Mouse (Mus musculus) midbrain, embryonic 16.5 days (tissue): ENCODE measurements around the gene Cbx1. TPM values are rescaled to one million over a fixed set of nuclear protein-coding genes. Genes with fewer than 3 reads are reported as not detected.

ENCODE experiments used
- ATAC-seq: fragments of 200-750 bp; cut with Nextera tagmentation; 2 replicates; pipeline ENCODE4 v1.8.0; 2017; ENCODE audit warnings: moderate TSS enrichment
- H3K27ac ChIP-seq: fragments of 300-500 bp; sonication (generic); 2 replicates; pipeline ENCODE4 v1.5.1; 2014; ENCODE audit warnings: mild to moderate bottlenecking, low read length, mixed read lengths
- H3K27me3 ChIP-seq: fragments of 300-500 bp; sonication (generic); 2 replicates; pipeline ENCODE4 v1.6.1; 2014; ENCODE audit warnings: low read depth, low read length, mixed read lengths; ENCODE audit not compliant: control insufficient read depth, insufficient read depth
- H3K36me3 ChIP-seq: fragments of 300-500 bp; sonication (generic); 2 replicates; pipeline ENCODE4 v1.6.1; 2014; ENCODE audit warnings: mild to moderate bottlenecking, low read length, moderate library complexity, mixed read lengths; ENCODE audit not compliant: control insufficient read depth, insufficient read depth
- H3K4me1 ChIP-seq: fragments of 300-500 bp; sonication (generic); 2 replicates; pipeline ENCODE4 v1.6.1; 2014; ENCODE audit warnings: mild to moderate bottlenecking, low read length, mixed read lengths; ENCODE audit not compliant: control insufficient read depth, insufficient read depth
- H3K4me2 ChIP-seq: fragments of 300-500 bp; sonication (generic); 2 replicates; pipeline ENCODE4 v1.6.1; 2014; ENCODE audit warnings: mild to moderate bottlenecking, low read length, mixed read lengths
- H3K4me3 ChIP-seq: fragments of 300-500 bp; sonication (generic); 2 replicates; pipeline ENCODE4 v1.5.1; 2014; ENCODE audit warnings: low read depth, mild to moderate bottlenecking, low read length, moderate library complexity, mixed read lengths
- H3K9ac ChIP-seq: fragments of 300-500 bp; sonication (generic); 2 replicates; pipeline ENCODE4 v1.6.1; 2014; ENCODE audit warnings: low read depth, low read length, mixed read lengths
- H3K9me3 ChIP-seq: fragments of 300-500 bp; sonication (generic); replicated peaks from 2 replicates; pipeline ENCODE4 v1.6.1; 2014; ENCODE audit warnings: mild to moderate bottlenecking, low read length, mixed read lengths; ENCODE audit not compliant: control insufficient read depth, poor library complexity, severe bottlenecking
- WGBS: fragments of 180-500 bp; shearing (Covaris S2); extraction: QIAGEN DNeasy Blood & Tissue Kit; methylation state at CpG from one replicate; pipeline ENCODE4 v1.1.7; 2014; 5-methylcytosine and 5-hydroxymethylcytosine counted together
- polyA plus RNA-seq: library from polyadenylated mRNA; unstranded; fragments of >200 nt; fragmentation: Nextera tagmentation; extraction: Ambion mirVana; gene quantifications from 2 replicates; pipeline ENCODE4 v1.2.1, GENCODE M21; 2015

Gene Cbx1
- polyA plus RNA-seq, 1 experiment from 2014 or later, result 56.2 TPM

DNA sequence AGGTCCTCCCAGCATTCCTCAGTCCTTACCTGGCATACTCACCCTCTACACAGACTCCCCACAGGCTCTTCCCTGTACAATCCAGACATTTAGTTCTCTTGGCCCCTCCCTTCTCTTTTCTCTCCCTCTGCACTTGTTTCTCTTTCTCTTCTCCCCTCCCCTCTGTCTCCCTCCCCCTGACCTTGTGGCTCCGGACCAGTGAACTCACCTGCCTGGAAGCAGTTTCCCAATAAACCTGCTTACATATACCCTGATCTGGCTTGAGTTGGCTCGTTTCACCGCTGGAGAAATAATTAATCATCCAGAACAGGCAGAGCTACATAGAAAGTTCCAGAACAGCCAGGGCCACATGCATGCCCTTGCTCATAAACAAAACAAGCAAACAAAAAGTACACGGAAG lies 42.6 kb downstream of the Cbx1 start:
- Histone ChIP-seq H3K4me1 (peaks cover 28% of the 10 kb centered on the region), H3K4me2 (no peak overlapping the region), H3K9me3 (no peaks in the 10 kb centered on the region), H3K4me3 (no peak overlapping the region), H3K27me3 (no peaks in the 10 kb centered on the region), H3K27ac (no peak overlapping the region; the same call in 1 of the 2 replicates), H3K9ac (no peak overlapping the region), H3K36me3 (peaks cover 2% of the 10 kb centered on the region; the same call in 1 of the 2 replicates)
- WGBS, result 82% methylated on average over 4 of the region's 4 CpGs
- no peak for ATAC-seq

DNA sequence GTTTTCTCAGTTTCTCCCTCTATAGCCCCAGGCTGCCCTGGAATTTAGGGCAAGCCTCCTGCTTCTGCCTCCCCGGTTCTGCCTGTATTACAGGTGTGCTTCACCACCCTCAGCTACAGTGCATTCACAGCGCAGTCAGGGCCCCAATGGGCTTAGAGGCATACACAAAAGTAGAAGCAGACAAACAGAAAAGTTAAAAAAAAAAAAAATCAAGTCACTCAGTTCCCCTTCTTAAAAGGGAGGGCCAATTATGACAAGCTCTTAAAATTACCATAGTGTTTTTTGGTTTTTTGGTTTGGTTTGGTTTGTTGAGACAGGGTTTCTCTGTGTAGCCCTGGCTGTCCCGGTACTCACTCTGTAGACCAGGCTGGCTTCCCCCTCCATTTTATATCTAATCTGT lies 43.6 kb downstream of the Cbx1 start:
- WGBS, result 91% methylated on average over 3 of the region's 3 CpGs

DNA sequence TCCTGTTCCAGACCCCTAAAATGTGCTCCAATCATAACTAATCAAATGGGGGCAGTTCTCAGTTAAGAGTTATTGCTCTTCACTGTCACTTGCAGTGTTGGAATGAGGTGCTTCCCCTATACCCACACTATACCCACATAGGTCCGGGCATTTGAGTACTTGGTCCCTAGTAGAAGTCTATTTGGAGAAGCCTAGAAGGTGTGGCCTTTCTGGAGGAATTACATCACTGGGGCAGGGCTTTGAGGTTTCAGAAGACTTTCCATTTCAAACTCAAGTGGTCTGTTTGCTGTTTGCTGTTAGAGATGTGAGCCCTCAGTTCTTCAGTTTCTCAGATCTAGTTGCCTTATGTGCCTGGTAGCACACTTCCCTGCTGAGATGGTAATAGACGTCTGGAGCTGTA lies 44.0 kb downstream of the Cbx1 start:
- Histone ChIP-seq H3K4me3 (no peak overlapping the region), H3K36me3 (no peaks in the 10 kb centered on the region), H3K27ac (no peak overlapping the region), H3K9ac (no peak overlapping the region), H3K27me3 (no peaks in the 10 kb centered on the region), H3K4me1 (peaks cover 14% of the 10 kb centered on the region), H3K9me3 (no peaks in the 10 kb centered on the region), H3K4me2 (no peak overlapping the region)
- ATAC-seq, result no peak
- WGBS, result 68% methylated on average over 2 of the region's 2 CpGs

More for the DNA sequence above, 43.6 kb downstream of the Cbx1 start:
- no peak overlapping the region for H3K9ac ChIP-seq
- no peak overlapping the region for H3K4me2 ChIP-seq
- no peaks in the 10 kb centered on the region for H3K36me3 ChIP-seq
- H3K4me1 ChIP-seq, result peaks cover 19% of the 10 kb centered on the region
- no peak for ATAC-seq
- H3K9me3 ChIP-seq, result no peaks in the 10 kb centered on the region
- no peaks in the 10 kb centered on the region for H3K27me3 ChIP-seq
- H3K27ac ChIP-seq, result no peak overlapping the region
- no peak overlapping the region for H3K4me3 ChIP-seq

DNA sequence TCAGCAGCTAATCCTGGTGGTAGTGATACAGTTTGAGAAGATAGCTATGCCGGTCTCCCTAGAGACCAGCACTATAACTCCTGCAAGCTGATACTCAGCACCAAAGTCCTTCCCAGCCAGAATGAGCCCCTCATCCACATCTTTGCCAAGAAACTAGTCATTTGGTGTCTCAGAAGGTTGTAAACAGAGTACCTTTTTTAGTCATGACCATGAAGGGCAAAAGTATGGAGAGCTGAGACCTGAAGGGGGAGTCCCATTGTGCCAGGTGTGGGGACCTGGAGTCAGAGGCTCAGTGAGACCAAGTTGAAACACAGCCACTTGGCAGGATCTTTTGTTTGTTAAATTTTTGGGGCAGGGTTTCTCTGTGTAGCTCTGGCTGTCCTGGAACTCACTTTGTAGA lies 45.2 kb downstream of the Cbx1 start:
- no peak overlapping the region for H3K4me3 ChIP-seq
- H3K36me3 ChIP-seq, result no peaks in the 10 kb centered on the region
- H3K27ac ChIP-seq, result no peak overlapping the region
- 100% methylated on average over 1 of the region's 1 CpGs for WGBS
- no peak overlapping the region for H3K9ac ChIP-seq
- H3K27me3 ChIP-seq, result no peaks in the 10 kb centered on the region
- no peak for ATAC-seq
- no peaks in the 10 kb centered on the region for H3K9me3 ChIP-seq
- H3K4me2 ChIP-seq, result no peak overlapping the region
- peaks cover 5% of the 10 kb centered on the region for H3K4me1 ChIP-seq

DNA sequence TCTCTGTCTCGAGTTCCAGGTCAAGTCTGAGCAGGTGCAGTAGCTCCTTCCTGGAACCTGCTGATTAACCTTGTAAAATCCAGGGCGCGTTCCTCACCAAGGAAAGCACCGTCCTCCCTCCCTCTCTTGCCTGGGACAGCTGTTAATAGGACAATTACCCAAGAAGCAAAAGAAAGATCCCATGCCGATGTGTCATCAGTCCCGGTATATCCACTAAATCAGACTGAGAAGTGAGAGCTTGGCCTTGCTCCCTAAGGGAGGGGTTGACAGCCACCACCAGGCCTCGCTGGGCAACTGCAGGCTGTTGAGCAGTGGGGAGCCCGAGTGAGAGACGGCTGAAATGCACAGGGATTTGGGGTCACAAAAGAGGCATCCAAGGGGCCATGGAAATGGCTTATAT lies 48.4 kb downstream of the Cbx1 start:
- H3K27me3 ChIP-seq, result no peaks in the 10 kb centered on the region
- no peaks in the 10 kb centered on the region for H3K9me3 ChIP-seq
- H3K36me3 ChIP-seq, result no peaks in the 10 kb centered on the region
- 33% methylated on average over 9 of the region's 9 CpGs for WGBS
- H3K9ac ChIP-seq, result no peak overlapping the region
- H3K27ac ChIP-seq, result no peak overlapping the region
- H3K4me3 ChIP-seq, result no peak overlapping the region
- no peak overlapping the region for H3K4me2 ChIP-seq
- H3K4me1 ChIP-seq, result no peaks in the 10 kb centered on the region
- ATAC-seq, result no peak

DNA sequence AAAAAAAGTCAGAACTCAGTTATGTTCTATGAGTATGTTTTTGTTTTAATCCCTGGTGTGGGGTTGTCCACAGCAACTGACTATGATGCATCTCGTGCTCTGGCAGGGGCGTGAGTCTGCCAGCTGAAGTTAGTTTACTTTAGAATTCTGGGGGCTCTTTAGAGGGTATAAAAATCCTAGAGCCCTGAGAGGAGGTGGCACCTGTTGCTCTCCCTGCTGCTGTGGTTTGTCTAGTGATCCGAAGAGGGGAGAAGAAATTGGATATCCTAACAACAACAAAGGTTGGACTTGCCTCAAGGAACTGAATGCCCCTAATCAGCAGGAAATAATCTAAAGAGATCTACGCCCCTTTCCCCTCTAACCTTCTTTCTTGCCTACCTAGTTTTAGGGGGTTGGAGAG lies 49.4 kb downstream of the Cbx1 start:
- no peak for ATAC-seq
- 81% methylated on average over 4 of the region's 4 CpGs for WGBS

DNA sequence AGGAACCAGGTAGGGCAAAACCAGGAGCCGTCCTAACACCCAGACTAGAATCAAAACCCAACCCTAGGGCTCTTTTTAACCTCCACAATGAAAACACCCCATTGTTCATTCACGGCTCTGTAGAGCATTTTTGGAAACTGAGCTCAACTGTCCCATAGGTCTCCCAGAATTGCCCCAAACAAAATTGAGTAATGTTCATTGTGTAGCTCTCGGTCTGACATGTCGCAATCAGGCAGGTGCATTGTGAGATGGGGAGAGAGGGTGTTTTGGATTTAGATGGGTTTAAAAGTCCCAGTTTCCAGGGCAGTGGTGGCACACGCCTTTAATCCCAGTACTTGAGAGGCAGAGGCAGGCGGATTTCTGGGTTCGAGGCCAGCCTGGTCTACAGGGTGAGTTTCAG lies 50.5 kb downstream of the Cbx1 start:
- no peak for ATAC-seq
- no peak overlapping the region for H3K27ac ChIP-seq
- H3K9me3 ChIP-seq, result no peaks in the 10 kb centered on the region
- H3K9ac ChIP-seq, result no peak overlapping the region
- no peaks in the 10 kb centered on the region for H3K27me3 ChIP-seq
- no peak overlapping the region for H3K4me3 ChIP-seq
- H3K4me1 ChIP-seq, result no peaks in the 10 kb centered on the region
- 86% methylated on average over 7 of the region's 7 CpGs for WGBS
- H3K4me2 ChIP-seq, result no peak overlapping the region
- H3K36me3 ChIP-seq, result no peaks in the 10 kb centered on the region

More for the DNA sequence above, 49.4 kb downstream of the Cbx1 start:
- no peaks in the 10 kb centered on the region for H3K9me3 ChIP-seq
- H3K27ac ChIP-seq, result no peak overlapping the region
- no peaks in the 10 kb centered on the region for H3K27me3 ChIP-seq
- H3K4me2 ChIP-seq, result no peak overlapping the region
- no peaks in the 10 kb centered on the region for H3K4me1 ChIP-seq
- no peaks in the 10 kb centered on the region for H3K36me3 ChIP-seq
- no peak overlapping the region for H3K9ac ChIP-seq
- H3K4me3 ChIP-seq, result no peak overlapping the region

DNA sequence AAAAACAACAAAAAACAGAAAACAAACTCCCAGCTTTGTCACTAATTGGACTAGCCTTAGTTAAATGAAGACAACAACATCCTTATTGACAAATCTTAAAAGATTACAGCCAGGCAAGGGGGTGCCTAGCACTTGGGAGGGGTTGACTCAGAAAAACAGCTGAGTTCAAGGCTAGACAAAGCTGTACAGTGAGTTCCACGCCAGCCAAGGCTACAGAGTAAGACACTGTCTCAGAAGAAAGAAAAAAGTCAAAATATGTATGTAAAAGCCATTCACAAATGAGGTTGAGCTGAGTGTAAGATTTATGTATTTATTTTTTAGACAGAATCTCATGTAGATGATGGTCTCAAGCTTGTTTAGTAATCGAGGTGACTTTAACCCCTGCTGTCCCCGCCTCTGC lies 51.0 kb downstream of the Cbx1 start:
- 74% methylated on average over 3 of the region's 3 CpGs for WGBS
- no peaks in the 10 kb centered on the region for H3K27me3 ChIP-seq
- H3K4me1 ChIP-seq, result no peaks in the 10 kb centered on the region
- no peak overlapping the region for H3K4me3 ChIP-seq
- ATAC-seq, result no peak
- no peaks in the 10 kb centered on the region for H3K9me3 ChIP-seq
- no peak overlapping the region for H3K27ac ChIP-seq
- no peak overlapping the region for H3K4me2 ChIP-seq
- H3K9ac ChIP-seq, result no peak overlapping the region
- no peaks in the 10 kb centered on the region for H3K36me3 ChIP-seq

DNA sequence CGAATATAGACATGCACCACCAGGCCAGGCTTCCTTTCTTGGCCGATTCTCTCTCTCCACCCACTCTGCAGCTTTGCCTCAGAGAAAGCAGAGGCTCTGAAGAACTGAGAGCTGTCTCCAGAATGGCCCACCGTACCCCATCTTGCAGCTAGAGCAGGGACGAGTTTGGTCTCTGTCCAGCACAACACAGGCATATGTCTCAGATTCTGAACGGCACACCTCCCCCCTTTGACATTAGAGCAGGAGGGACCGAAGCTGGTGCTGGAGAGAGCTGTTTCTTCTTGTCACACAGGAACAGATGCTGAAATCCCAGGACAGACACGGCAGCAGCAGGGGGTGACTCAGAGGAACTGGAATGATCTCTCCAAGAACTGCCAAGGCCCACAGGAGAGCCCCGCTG lies 51.4 kb downstream of the Cbx1 start:
- Histone ChIP-seq H3K4me1 (no peaks in the 10 kb centered on the region), H3K4me3 (no peak overlapping the region), H3K9ac (no peak overlapping the region), H3K27ac (no peak overlapping the region), H3K4me2 (no peak overlapping the region), H3K9me3 (no peaks in the 10 kb centered on the region), H3K27me3 (no peaks in the 10 kb centered on the region), H3K36me3 (no peaks in the 10 kb centered on the region)
- no peak for ATAC-seq
- 44% methylated on average over 8 of the region's 8 CpGs for WGBS

DNA sequence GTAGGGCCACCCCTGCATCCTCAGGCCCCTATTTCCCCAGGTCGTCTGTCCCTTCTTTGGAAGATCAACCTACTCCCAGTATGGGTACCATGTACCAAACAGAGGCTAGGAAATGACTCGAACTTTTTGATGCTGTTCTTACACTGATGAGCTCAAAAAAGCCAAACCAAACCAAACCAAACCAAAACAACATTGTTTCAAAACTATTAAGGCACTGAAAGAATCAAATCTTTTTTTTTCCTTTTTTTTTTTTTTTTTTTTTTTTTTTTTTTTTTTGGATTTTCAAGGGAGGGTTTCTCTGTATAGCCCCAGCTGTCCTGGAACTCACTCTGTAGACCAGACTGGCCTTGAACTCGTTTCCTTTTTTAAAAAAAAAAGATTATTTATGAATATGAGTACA lies 54.7 kb downstream of the Cbx1 start:
- 62% methylated on average over 3 of the region's 3 CpGs for WGBS
- Histone ChIP-seq H3K27me3 (no peaks in the 10 kb centered on the region), H3K9me3 (no peaks in the 10 kb centered on the region), H3K9ac (no peak overlapping the region), H3K4me2 (no peak overlapping the region), H3K36me3 (no peaks in the 10 kb centered on the region), H3K4me3 (no peak overlapping the region), H3K4me1 (no peaks in the 10 kb centered on the region), H3K27ac (no peak overlapping the region)
- no peak for ATAC-seq
